Mouse (Mus musculus): ENCODE measurements around the gene Klf11.
"Not testable (repeated sequence)": the region's sequence is repeated elsewhere in the genome, so short reads cannot be mapped to it uniquely, and the experiment has no call there.

- TF ChIP-seq E2F4 (IDR thresholded peaks at IDR 0.05; ENCODE audit: insufficient replicate concordance, low read depth, low read length); POLR2A (IDR thresholded peaks at IDR 0.05; ENCODE audit: low read depth, low read length); NRF1 (IDR thresholded peaks at IDR 0.05; ENCODE audit: low read depth, low read length); EP300 (IDR thresholded peaks at IDR 0.05; ENCODE audit: low read length); USF1 (IDR thresholded peaks at IDR 0.05; ENCODE audit: low read depth, low read length); CHD2 (IDR thresholded peaks at IDR 0.05; ENCODE audit: low read length); CTCF (conservative IDR thresholded peaks at IDR 0.05 in 1 of 2, IDR thresholded peaks at IDR 0.05 in 1 of 2; ENCODE audit: low read depth in 2 of 2, low read length in 2 of 2); ELF1 (IDR thresholded peaks at IDR 0.05; ENCODE audit: low read depth, low read length); HCFC1 (IDR thresholded peaks at IDR 0.05; ENCODE audit: low read depth, low read length); ZKSCAN1 (IDR thresholded peaks at IDR 0.05; ENCODE audit: borderline replicate concordance, low read depth, low read length); PAX5 (IDR thresholded peaks at IDR 0.05; ENCODE audit: low read length): not testable (repeated sequence)
Observed at GRCm38 (mm10) chr12:24638787-24639186, 12.3 kb upstream of the Klf11 start.
